Comparison of ENCODE assay signal across 13 mouse cellular contexts in genomic region chr11:116385999-116386398, GRCm38 (mm10). TPM values are rescaled to one million over a fixed set of nuclear protein-coding genes. Genes with fewer than 3 reads are reported as not detected.
DNase-seq lines count a peak whose midpoint lies in the region; ATAC-seq lines count a peak whose summit lies in the region.
"Had no signal": no experiment of that assay in that cellular context is flagged by ENCODE, and none has a peak within 500 bp of the region (broad histone marks: within the 10 kb centered on the region; RNA-seq: fewer than 3 reads in every experiment).

No protein-coding gene starts in this region.

- 0 out of 2 replicates have a peak, but pooled peaks cover 4% of the 10 kb centered on the region for H3K36me3 ChIP-seq in hindbrain, embryonic 10.5 days
- H3K36me3 ChIP-seq in hindbrain, embryonic 12.5 days, result 0 out of 2 replicates have a peak, but pooled peaks cover 14% of the 10 kb centered on the region
- no peaks in the 10 kb centered on the region; the same call in 1 of the 2 replicates for H3K36me3 ChIP-seq in midbrain, embryonic 16.5 days (ENCODE audit: control insufficient read depth, insufficient read depth, low read length)
- H3K36me3 ChIP-seq in midbrain, embryonic 13.5 days, result peaks cover 9% of the 10 kb centered on the region; the same call in 1 of the 2 replicates

- H3K9me3 ChIP-seq in hindbrain, embryonic 10.5 days, result no peaks in the 10 kb centered on the region
- no peaks in the 10 kb centered on the region for H3K9me3 ChIP-seq in hindbrain, embryonic 12.5 days (replicated peaks)
- no peaks in the 10 kb centered on the region for H3K9me3 ChIP-seq in midbrain, embryonic 16.5 days (replicated peaks; ENCODE audit: control insufficient read depth, low read length, poor library complexity, severe bottlenecking)
- H3K9me3 ChIP-seq in midbrain, embryonic 13.5 days, result no peaks in the 10 kb centered on the region

- no peak overlapping the region for H3K9ac ChIP-seq in hindbrain, embryonic 12.5 days
- H3K9ac ChIP-seq in midbrain, embryonic 16.5 days (ENCODE audit: low read depth, low read length), result peak overlapping the region; percentile 16; the same call in 1 of the 2 replicates
- H3K9ac ChIP-seq in midbrain, embryonic 13.5 days (replicated peaks), result no peak overlapping the region
- H3K9ac ChIP-seq: liver, embryonic 14.5 days had no signal

- no peak overlapping the region for H3K4me3 ChIP-seq in hindbrain, embryonic 10.5 days
- no peak overlapping the region for H3K4me3 ChIP-seq in hindbrain, embryonic 12.5 days
- no peak overlapping the region for H3K4me3 ChIP-seq in midbrain, embryonic 16.5 days (ENCODE audit: low read depth, low read length)
- H3K4me3 ChIP-seq in midbrain, embryonic 13.5 days (replicated peaks), result no peak overlapping the region

- DNase-seq in embryo, embryonic 9.5 days (ENCODE audit: extremely low spot score), result peak; percentile 16
- DNase-seq in embryo, embryonic 10.5 days (ENCODE audit: low spot score), result no peak
- DNase-seq in hindbrain, embryonic 10.5 days (ENCODE audit: low spot score), result no peak
- DNase-seq in mesoderm, embryonic 11.5 days (ENCODE audit: low read depth, low spot score), result peak; percentile 19
- no peak for DNase-seq in ovary, postnatal 14 days (ENCODE audit: low spot score)
- DNase-seq: cerebellum, adult 8-10 months; lung, postnatal 14 days; thymus, postnatal 14 days had no signal

- WGBS in hindbrain, embryonic 10.5 days, result 39% methylated on average over 5 of the region's 5 CpGs
- 46% methylated on average over 5 of the region's 5 CpGs for WGBS in hindbrain, embryonic 12.5 days
- 47% methylated on average over 5 of the region's 5 CpGs for WGBS in midbrain, embryonic 16.5 days
- WGBS in midbrain, embryonic 13.5 days, result 56% methylated on average over 5 of the region's 5 CpGs

- H3K4me1 ChIP-seq in hindbrain, embryonic 10.5 days (replicated peaks), result peaks cover 31% of the 10 kb centered on the region
- H3K4me1 ChIP-seq in hindbrain, embryonic 12.5 days, result peaks cover 27% of the 10 kb centered on the region
- H3K4me1 ChIP-seq in midbrain, embryonic 16.5 days (ENCODE audit: control insufficient read depth, insufficient read depth, low read length), result peaks cover 14% of the 10 kb centered on the region
- H3K4me1 ChIP-seq in midbrain, embryonic 13.5 days (replicated peaks), result peaks cover 24% of the 10 kb centered on the region

- H3K4me2 ChIP-seq in hindbrain, embryonic 12.5 days (replicated peaks), result no peak overlapping the region
- no peak overlapping the region for H3K4me2 ChIP-seq in midbrain, embryonic 16.5 days (ENCODE audit: low read length)
- H3K4me2 ChIP-seq in midbrain, embryonic 13.5 days (replicated peaks), result no peak overlapping the region

- no peak for ATAC-seq in hindbrain, embryonic 12.5 days (ENCODE audit: low FRiP score)
- no peak for ATAC-seq in midbrain, embryonic 16.5 days
- no peak for ATAC-seq in midbrain, embryonic 13.5 days
- ATAC-seq: inflammation-experienced regulatory T-cells, adult 6 months had no signal

- 0 out of 2 replicates have a peak overlapping the region, but pooled peaks have one; percentile 25 for H3K27ac ChIP-seq in hindbrain, embryonic 10.5 days
- no peak overlapping the region for H3K27ac ChIP-seq in hindbrain, embryonic 12.5 days
- no peak overlapping the region for H3K27ac ChIP-seq in midbrain, embryonic 16.5 days (ENCODE audit: low read length)
- no peak overlapping the region for H3K27ac ChIP-seq in midbrain, embryonic 13.5 days
- H3K27ac ChIP-seq: liver, embryonic 14.5 days had no signal

- H3K27me3 ChIP-seq in hindbrain, embryonic 10.5 days (ENCODE audit: insufficient read depth, poor library complexity, severe bottlenecking), result no peaks in the 10 kb centered on the region
- no peaks in the 10 kb centered on the region for H3K27me3 ChIP-seq in hindbrain, embryonic 12.5 days
- no peaks in the 10 kb centered on the region for H3K27me3 ChIP-seq in midbrain, embryonic 16.5 days (ENCODE audit: control insufficient read depth, insufficient read depth, low read depth, low read length)
- H3K27me3 ChIP-seq in midbrain, embryonic 13.5 days, result no peaks in the 10 kb centered on the region

RNA-seq across cellular contexts. Expression of gene Rnf157, which starts 26.8 kb away (rescaled TPM):
- 9.5 and 16.9 TPM in 2 replicates for polyA plus RNA-seq in hindbrain, embryonic 10.5 days (2016; fragmentation: Nextera tagmentation; extraction: Ambion mirVana)
- polyA plus RNA-seq in hindbrain, embryonic 12.5 days (2016; fragmentation: Nextera tagmentation; extraction: Ambion mirVana), result 44.8 and 47.2 TPM in 2 replicates
- 32.3 and 41.8 TPM in 2 replicates for polyA plus RNA-seq in midbrain, embryonic 16.5 days (2015; fragmentation: Nextera tagmentation; extraction: Ambion mirVana)
- polyA plus RNA-seq in midbrain, embryonic 13.5 days (2015; fragmentation: Nextera tagmentation; extraction: Ambion mirVana), result 25.7 and 31.3 TPM in 2 replicates

RNA-seq across cellular contexts. Expression of gene Ubald2, which starts 47.9 kb away (rescaled TPM):
- polyA plus RNA-seq in hindbrain, embryonic 10.5 days (2016; fragmentation: Nextera tagmentation; extraction: Ambion mirVana), result 45.8 and 84.5 TPM in 2 replicates
- 46.6 and 50.6 TPM in 2 replicates for polyA plus RNA-seq in hindbrain, embryonic 12.5 days (2016; fragmentation: Nextera tagmentation; extraction: Ambion mirVana)
- 36.2 and 36.3 TPM in 2 replicates for polyA plus RNA-seq in midbrain, embryonic 16.5 days (2015; fragmentation: Nextera tagmentation; extraction: Ambion mirVana)
- polyA plus RNA-seq in midbrain, embryonic 13.5 days (2015; fragmentation: Nextera tagmentation; extraction: Ambion mirVana), result 47.7 and 50.3 TPM in 2 replicates

RNA-seq across cellular contexts. Expression of gene Foxj1, which starts 50.8 kb away (rescaled TPM):
- polyA plus RNA-seq in hindbrain, embryonic 10.5 days (2016; fragmentation: Nextera tagmentation; extraction: Ambion mirVana), result 15.1 and 29.1 TPM in 2 replicates
- 27.2 and 28.2 TPM in 2 replicates for polyA plus RNA-seq in hindbrain, embryonic 12.5 days (2016; fragmentation: Nextera tagmentation; extraction: Ambion mirVana)
- 12.1 and 13.6 TPM in 2 replicates for polyA plus RNA-seq in midbrain, embryonic 16.5 days (2015; fragmentation: Nextera tagmentation; extraction: Ambion mirVana)
- 6.2 and 12.4 TPM in 2 replicates for polyA plus RNA-seq in midbrain, embryonic 13.5 days (2015; fragmentation: Nextera tagmentation; extraction: Ambion mirVana)
- polyA plus RNA-seq: inflammation-experienced regulatory T-cells, adult 6 months had no signal

Comparison
In these comparisons a context has a peak if more than half of its experiments do, and no peak if none do; other contexts are left out.
1. DNase-seq: peak in embryo, embryonic 9.5 days (single experiment) and mesoderm, embryonic 11.5 days (single experiment); none in embryo, embryonic 10.5 days (single experiment), hindbrain, embryonic 10.5 days (single experiment) and ovary, postnatal 14 days (single experiment).